Mouse (Mus musculus): ENCODE results near the gene Ocln. TPM values are rescaled to one million over a fixed set of nuclear protein-coding genes. Genes with fewer than 3 reads are reported as not detected.

Gene Ocln
- 3.6 and 4.3 TPM in 2 replicates for polyA plus RNA-seq (2015; fragmentation: Nextera tagmentation; extraction: Ambion mirVana)

GRCm38 (mm10) chr13:100552369-100553041, at the start of gene Ocln:
Gene Ocln (minus strand): TSS chr13:100552718.
- Histone ChIP-seq H3K36me3 (no peaks in the 10 kb centered on the region), H3K4me3 (replicated peaks) (peak within 1 kb of the TSS; percentile 65), H3K9me3 (no peaks in the 10 kb centered on the region), H3K9ac (replicated peaks) (peak within 1 kb of the TSS; percentile 65), H3K4me1 (replicated peaks) (peaks cover 21% of the 10 kb centered on the region), H3K27ac (no peak within 1 kb of the TSS), H3K4me2 (replicated peaks) (peak within 1 kb of the TSS; percentile 99), H3K27me3 (peaks cover 55% of the 10 kb centered on the region)
- ATAC-seq, result peak; percentile 83
- under 1% methylated on average over 44 of the region's 45 CpGs for WGBS

- Histone ChIP-seq H3K27me3 (no peaks in the 10 kb centered on the region), H3K27ac (no peak overlapping the region), H3K4me3 (replicated peaks) (no peak overlapping the region), H3K9me3 (no peaks in the 10 kb centered on the region), H3K4me2 (replicated peaks) (no peak overlapping the region), H3K4me1 (replicated peaks) (no peaks in the 10 kb centered on the region), H3K36me3 (no peaks in the 10 kb centered on the region), H3K9ac (replicated peaks) (no peak overlapping the region)
- WGBS, result 71% methylated on average over 8 of the region's 8 CpGs
- no peak for ATAC-seq
Measured at GRCm38 (mm10) chr13:100601034-100601433, 48.5 kb upstream of the Ocln start.

- ATAC-seq, result no peak
- WGBS, result 82% methylated on average over 12 of the region's 12 CpGs
Measured at GRCm38 (mm10) chr13:100600317-100600716, 47.8 kb upstream of the Ocln start.

GRCm38 (mm10) chr13:100597284-100597683, 44.8 kb upstream of the Ocln start:
- no peaks in the 10 kb centered on the region for H3K27me3 ChIP-seq
- H3K4me1 ChIP-seq (replicated peaks), result no peaks in the 10 kb centered on the region
- no peak overlapping the region for H3K4me2 ChIP-seq (replicated peaks)
- WGBS, result 82% methylated on average over 9 of the region's 9 CpGs
- no peak overlapping the region for H3K9ac ChIP-seq (replicated peaks)
- H3K4me3 ChIP-seq (replicated peaks), result no peak overlapping the region
- H3K9me3 ChIP-seq, result no peaks in the 10 kb centered on the region
- ATAC-seq, result no peak
- no peaks in the 10 kb centered on the region for H3K36me3 ChIP-seq
- no peak overlapping the region for H3K27ac ChIP-seq

More at GRCm38 (mm10) chr13:100600317-100600716, 47.8 kb upstream of the Ocln start:
- Histone ChIP-seq H3K27ac (no peak overlapping the region), H3K4me2 (replicated peaks) (no peak overlapping the region), H3K4me1 (replicated peaks) (no peaks in the 10 kb centered on the region), H3K27me3 (no peaks in the 10 kb centered on the region), H3K9ac (replicated peaks) (no peak overlapping the region), H3K36me3 (no peaks in the 10 kb centered on the region), H3K9me3 (no peaks in the 10 kb centered on the region), H3K4me3 (replicated peaks) (no peak overlapping the region)

- Histone ChIP-seq H3K4me1 (replicated peaks) (no peaks in the 10 kb centered on the region), H3K9me3 (no peaks in the 10 kb centered on the region), H3K27ac (no peak overlapping the region), H3K36me3 (no peaks in the 10 kb centered on the region), H3K4me3 (replicated peaks) (no peak overlapping the region), H3K4me2 (replicated peaks) (no peak overlapping the region), H3K27me3 (no peaks in the 10 kb centered on the region), H3K9ac (replicated peaks) (no peak overlapping the region)
- 86% methylated on average over 3 of the region's 3 CpGs for WGBS
- no peak for ATAC-seq
Measured at GRCm38 (mm10) chr13:100595552-100595885, 43.0 kb upstream of the Ocln start.

GRCm38 (mm10) chr13:100594838-100595551, 42.5 kb upstream of the Ocln start:
- WGBS, result 69% methylated on average over 5 of the region's 5 CpGs
- H3K27me3 ChIP-seq, result no peaks in the 10 kb centered on the region
- no peak overlapping the region for H3K27ac ChIP-seq
- H3K4me1 ChIP-seq (replicated peaks), result no peaks in the 10 kb centered on the region
- no peak overlapping the region for H3K4me3 ChIP-seq (replicated peaks)
- no peaks in the 10 kb centered on the region for H3K36me3 ChIP-seq
- no peak overlapping the region for H3K9ac ChIP-seq (replicated peaks)
- H3K9me3 ChIP-seq, result no peaks in the 10 kb centered on the region
- ATAC-seq, result no peak
- no peak overlapping the region for H3K4me2 ChIP-seq (replicated peaks)

- Histone ChIP-seq H3K4me3 (replicated peaks) (no peak overlapping the region), H3K27ac (peak overlapping the region; percentile 60; the same call in 1 of the 2 replicates), H3K36me3 (no peaks in the 10 kb centered on the region), H3K4me1 (replicated peaks) (no peaks in the 10 kb centered on the region), H3K9ac (replicated peaks) (no peak overlapping the region), H3K9me3 (no peaks in the 10 kb centered on the region), H3K27me3 (no peaks in the 10 kb centered on the region), H3K4me2 (replicated peaks) (peak overlapping the region; percentile 22; the same call in 1 of the 2 replicates)
- 67% methylated on average over 12 of the region's 17 CpGs for WGBS
- peak; percentile 77 for ATAC-seq
Measured at GRCm38 (mm10) chr13:100594041-100594792, 41.7 kb upstream of the Ocln start.

GRCm38 (mm10) chr13:100588646-100589045, 36.1 kb upstream of the Ocln start:
- H3K9ac ChIP-seq (replicated peaks), result no peak overlapping the region
- WGBS, result 81% methylated on average over 12 of the region's 12 CpGs
- H3K4me1 ChIP-seq (replicated peaks), result no peaks in the 10 kb centered on the region
- H3K4me3 ChIP-seq (replicated peaks), result no peak overlapping the region
- H3K27me3 ChIP-seq, result no peaks in the 10 kb centered on the region
- H3K36me3 ChIP-seq, result no peaks in the 10 kb centered on the region
- H3K27ac ChIP-seq, result no peak overlapping the region
- no peaks in the 10 kb centered on the region for H3K9me3 ChIP-seq
- H3K4me2 ChIP-seq (replicated peaks), result 0 out of 2 replicates have a peak overlapping the region, but pooled peaks have one; percentile 11
- 0 out of 2 replicates have a peak, but pooled peaks have one; percentile 30 for ATAC-seq

- H3K27ac ChIP-seq, result no peak overlapping the region
- H3K4me1 ChIP-seq (replicated peaks), result no peaks in the 10 kb centered on the region; the same call in 1 of the 2 replicates
- no peak overlapping the region for H3K4me2 ChIP-seq (replicated peaks)
- no peaks in the 10 kb centered on the region for H3K36me3 ChIP-seq
- H3K4me3 ChIP-seq (replicated peaks), result no peak overlapping the region
- H3K27me3 ChIP-seq, result no peaks in the 10 kb centered on the region
- no peak for ATAC-seq
- no peak overlapping the region for H3K9ac ChIP-seq (replicated peaks)
- no peaks in the 10 kb centered on the region for H3K9me3 ChIP-seq
- WGBS, result 57% methylated on average over 6 of the region's 6 CpGs
Measured at GRCm38 (mm10) chr13:100582144-100582543, 29.6 kb upstream of the Ocln start.

GRCm38 (mm10) chr13:100581701-100582100, 29.2 kb upstream of the Ocln start:
- no peak overlapping the region for H3K9ac ChIP-seq (replicated peaks)
- WGBS, result 42% methylated on average over 3 of the region's 3 CpGs
- no peak overlapping the region for H3K4me2 ChIP-seq (replicated peaks)
- H3K27ac ChIP-seq, result no peak overlapping the region
- no peaks in the 10 kb centered on the region for H3K36me3 ChIP-seq
- H3K27me3 ChIP-seq, result no peaks in the 10 kb centered on the region
- no peak for ATAC-seq
- no peak overlapping the region for H3K4me3 ChIP-seq (replicated peaks)
- no peaks in the 10 kb centered on the region for H3K9me3 ChIP-seq
- no peaks in the 10 kb centered on the region; the same call in 1 of the 2 replicates for H3K4me1 ChIP-seq (replicated peaks)

GRCm38 (mm10) chr13:100579951-100580350, 27.4 kb upstream of the Ocln start:
- Histone ChIP-seq H3K4me1 (replicated peaks) (no peaks in the 10 kb centered on the region; the same call in 1 of the 2 replicates), H3K9me3 (no peaks in the 10 kb centered on the region), H3K4me3 (replicated peaks) (no peak overlapping the region), H3K9ac (replicated peaks) (no peak overlapping the region), H3K27me3 (no peaks in the 10 kb centered on the region), H3K27ac (no peak overlapping the region), H3K36me3 (no peaks in the 10 kb centered on the region), H3K4me2 (replicated peaks) (no peak overlapping the region)
- no peak for ATAC-seq

- H3K4me3 ChIP-seq (replicated peaks), result no peak overlapping the region
- 66% methylated on average over 3 of the region's 3 CpGs for WGBS
- no peak overlapping the region for H3K4me2 ChIP-seq (replicated peaks)
- H3K27me3 ChIP-seq, result no peaks in the 10 kb centered on the region
- no peaks in the 10 kb centered on the region; the same call in 1 of the 2 replicates for H3K4me1 ChIP-seq (replicated peaks)
- no peak overlapping the region for H3K9ac ChIP-seq (replicated peaks)
- no peaks in the 10 kb centered on the region for H3K9me3 ChIP-seq
- no peak for ATAC-seq
- no peaks in the 10 kb centered on the region for H3K36me3 ChIP-seq
- no peak overlapping the region for H3K27ac ChIP-seq
Measured at GRCm38 (mm10) chr13:100579220-100579619, 26.7 kb upstream of the Ocln start.

Data from midbrain, embryonic 13.5 days (tissue).